Mouse (Mus musculus) Patski (cell line): ENCODE results near the gene Hspbap1. TPM values are rescaled to one million over a fixed set of nuclear protein-coding genes. Genes with fewer than 3 reads are reported as not detected.

ENCODE experiments used
- ATAC-seq: fragments of 100-300 bp; one replicate; pipeline ENCODE4 v1.8.0; 2021
- CTCF ChIA-PET: fragments of 350-600 bp; sonication (Branson Sonifier 250); formaldehyde crosslinking; loops from one replicate; lab custom pipeline; 2022; ENCODE audit warnings: inconsistent platforms; lab: Charles Lee
- POLR2A ChIA-PET: fragments of 350-600 bp; sonication (Branson Sonifier 250); formaldehyde crosslinking; loops from one replicate; lab custom pipeline; 2022; ENCODE audit warnings: antibody characterized with exemption, inconsistent platforms; lab: Charles Lee
- DNase-seq: peaks from one replicate; pipeline ENCODE4 v3.0.0-alpha.2; 2011; ENCODE audit warnings: low read depth, low spot score
- H3K27me3 ChIP-seq: fragments of 371-371 bp; one replicate; pipeline ENCODE4 v1.5.1; 2021
- CTCF ChIP-seq: fragments of 100-300 bp; IDR thresholded peaks from one replicate; pipeline ENCODE4 v1.5.1; 2021
- in situ Hi-C: fragments of 300-500 bp; cut with MboI; formaldehyde crosslinking; loops from 3 replicates; pipeline ENCODE4 v1.11.1; 2018; ENCODE audit warnings: low pct_unique_long_range_greater_than_20kb, mixed read lengths
- polyA plus RNA-seq: library from polyadenylated mRNA; unstranded; gene quantifications from one replicate; pipeline ENCODE4 v1.2.3, GENCODE M21; 2021

Hspbap1 gene
- polyA plus RNA-seq, 1 experiment from 2014 or later, result 14.2 TPM

DNA sequence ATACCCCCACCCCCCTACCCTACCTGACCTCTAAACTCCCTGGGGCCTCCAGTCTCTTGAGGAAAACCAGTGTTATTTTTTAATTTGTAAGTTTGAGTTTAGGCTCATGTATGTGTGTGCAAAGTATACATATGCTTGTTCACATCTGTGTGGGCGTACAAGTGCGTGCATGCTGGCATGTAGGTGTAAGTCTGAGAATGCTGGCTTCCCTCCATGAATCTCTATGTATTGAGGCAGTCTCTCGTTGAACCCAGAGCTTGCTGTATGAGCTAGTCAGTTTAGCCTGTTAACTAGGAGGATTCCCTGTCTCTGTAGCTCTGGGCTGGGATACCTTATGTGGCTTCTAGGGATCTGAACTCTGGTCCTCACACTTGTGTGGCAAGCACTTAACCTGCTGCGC lies 7.6 kb downstream of the Hspbap1 start:
- in situ Hi-C loops, result no loop called here
- no peak for ATAC-seq
- ChIA-PET CTCF (no interaction called here), POLR2A (no interaction called here)
- no peaks in the 10 kb centered on the region for H3K27me3 ChIP-seq
- TF ChIP-seq CTCF, result no peak
- DNase-seq, result no peak

DNA sequence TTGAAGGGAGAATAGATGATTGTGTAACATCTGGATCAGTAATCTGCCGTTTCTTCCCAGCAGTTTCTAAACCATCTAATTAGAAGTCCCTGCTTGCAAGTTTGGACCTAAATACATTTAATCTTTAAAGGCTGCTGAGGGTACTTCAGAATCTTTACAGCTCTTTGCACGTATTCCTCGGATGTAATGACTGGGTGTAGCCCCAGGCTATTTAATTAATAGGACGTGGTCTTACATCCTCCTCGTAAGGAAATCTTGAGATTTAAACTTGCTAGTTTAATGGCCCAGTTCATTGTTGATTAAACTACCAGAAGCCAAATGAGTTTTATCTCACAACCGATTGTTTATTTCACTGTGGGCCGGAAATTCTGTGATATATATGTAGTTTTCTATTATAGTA lies 9.5 kb downstream of the Hspbap1 start:
- ATAC-seq (no peak), DNase-seq (no peak)
- ChIA-PET POLR2A (interaction anchor here (0.7 kb wide), 1 partner anchor 65 kb away, joined by 4 read pairs; no protein-coding TSS in a partner anchor), CTCF (no interaction called here)
- in situ Hi-C loops, result no loop called here
- no peak for TF ChIP-seq CTCF
- no peaks in the 10 kb centered on the region for H3K27me3 ChIP-seq

DNA sequence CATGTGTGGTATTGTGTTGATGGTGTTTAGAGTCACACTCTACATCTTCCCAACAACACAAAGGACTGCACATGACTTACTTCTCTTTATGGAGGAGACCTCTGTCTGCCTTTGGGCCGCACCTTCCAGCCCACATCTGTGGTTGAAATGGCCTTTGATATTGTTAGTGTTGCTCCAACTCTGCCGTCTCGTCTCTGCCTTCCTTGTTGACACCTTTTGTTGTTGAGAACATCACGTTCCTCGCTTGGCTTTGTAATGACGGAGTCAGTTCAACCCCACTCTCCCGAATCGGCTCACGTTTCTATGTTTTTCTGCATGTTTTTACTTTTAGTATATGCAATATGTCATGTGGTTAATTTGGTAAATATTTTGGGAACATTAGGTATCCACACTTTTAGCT lies 10.9 kb downstream of the Hspbap1 start:
- DNase-seq, result no peak
- ATAC-seq, result no peak
- ChIA-PET CTCF (no interaction called here), POLR2A (no interaction called here)
- in situ Hi-C loops, result no loop called here
- no peaks in the 10 kb centered on the region for H3K27me3 ChIP-seq
- no peak for TF ChIP-seq CTCF

DNA sequence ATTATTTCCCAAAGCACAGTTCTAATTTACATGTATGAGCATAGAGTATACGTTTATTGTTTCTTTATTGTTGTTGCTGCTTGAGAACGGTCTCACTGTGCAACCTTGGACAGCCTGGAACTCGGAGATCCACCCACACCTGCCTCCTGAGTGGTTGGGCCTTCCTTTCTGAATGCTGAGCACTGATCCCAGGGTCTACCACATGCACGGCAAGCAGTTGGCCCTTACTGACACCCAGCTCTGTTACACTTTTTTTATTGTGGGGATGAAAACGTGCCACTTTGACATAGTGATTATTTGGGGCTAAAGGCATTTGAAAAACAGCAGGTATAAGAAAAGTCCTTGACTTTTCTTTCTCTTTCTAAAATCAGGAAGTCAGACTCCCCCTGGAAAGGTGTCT lies 11.5 kb downstream of the Hspbap1 start:
- ChIA-PET CTCF (no interaction called here), POLR2A (no interaction called here)
- in situ Hi-C loops, result no loop called here
- no peak for TF ChIP-seq CTCF
- no peak for DNase-seq
- no peaks in the 10 kb centered on the region for H3K27me3 ChIP-seq
- ATAC-seq, result no peak

DNA sequence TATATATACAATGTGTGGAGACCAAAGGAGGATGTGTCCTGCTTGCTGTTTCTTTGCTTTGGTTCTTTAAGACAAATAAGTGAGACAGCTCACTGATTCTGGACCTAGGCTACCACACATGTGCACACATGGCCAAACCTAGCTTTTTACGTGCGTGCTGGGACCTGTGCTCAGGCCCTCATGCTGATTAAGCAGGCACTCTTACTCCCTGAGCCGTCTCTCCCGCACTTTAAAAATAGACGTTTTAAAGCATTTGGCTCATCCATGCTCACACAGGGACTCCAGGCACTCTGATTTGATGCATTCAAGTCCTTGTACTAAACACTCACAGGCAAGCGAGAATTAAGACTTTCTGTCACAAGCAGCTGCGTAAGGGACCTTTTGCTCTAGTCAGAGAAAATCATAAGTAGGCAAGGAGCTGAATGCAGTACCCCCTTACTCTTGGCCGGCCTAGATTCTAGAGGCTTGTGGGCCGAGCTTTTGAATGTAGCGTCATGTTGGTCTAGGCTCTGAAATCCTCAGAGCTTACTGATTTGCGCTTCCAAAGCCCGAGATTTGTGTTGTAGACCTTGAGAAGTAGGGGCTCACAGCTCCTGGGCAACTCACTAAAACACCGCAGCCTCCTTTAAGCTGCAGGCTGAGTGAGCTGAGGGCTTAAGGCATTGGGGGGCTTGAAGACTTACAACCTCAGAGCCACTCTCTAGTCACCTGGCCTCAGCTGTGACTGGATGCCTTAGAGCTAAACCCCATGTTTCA lies 12.5 kb downstream of the Hspbap1 start:
- ChIA-PET POLR2A (interaction anchor here (1.3 kb wide), 1 partner anchor 9 kb away, joined by 3 read pairs; no protein-coding TSS in a partner anchor), CTCF (interaction anchor here (1.0 kb wide), 1 partner anchor 26 kb away, joined by 4 read pairs; no protein-coding TSS in a partner anchor)
- DNase-seq (no peak), ATAC-seq (no peak)
- in situ Hi-C loops, result no loop called here
- no peaks in the 10 kb centered on the region for H3K27me3 ChIP-seq
- no peak for TF ChIP-seq CTCF

DNA sequence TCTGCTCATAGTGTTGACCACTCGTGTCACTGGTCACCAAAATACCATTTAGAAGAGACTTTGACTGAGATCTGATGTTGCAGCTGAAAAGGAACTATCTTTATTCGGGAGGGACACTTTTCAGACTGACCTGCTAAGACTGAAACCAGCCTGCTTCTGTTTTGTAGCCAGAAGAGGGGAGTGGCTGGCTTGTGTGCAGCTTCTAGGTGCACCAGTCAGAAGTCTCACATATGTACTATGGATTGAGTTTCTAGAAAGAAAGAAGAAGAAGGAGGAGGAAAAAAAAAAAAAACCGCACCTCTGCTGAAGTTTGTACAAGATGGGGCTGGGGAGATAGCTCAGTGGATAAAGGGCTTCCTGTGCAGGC lies 13.0 kb downstream of the Hspbap1 start:
- in situ Hi-C loops, result no loop called here
- CTCF ChIA-PET, result interaction anchor here (1.0 kb wide), 1 partner anchor 25 kb away, joined by 4 read pairs; no protein-coding TSS in a partner anchor
- H3K27me3 ChIP-seq, result no peaks in the 10 kb centered on the region
- ATAC-seq, result no peak
- no peak for TF ChIP-seq CTCF
- no peak for DNase-seq
- POLR2A ChIA-PET, result interaction anchor here (1.3 kb wide), 1 partner anchor 9 kb away, joined by 3 read pairs; no protein-coding TSS in a partner anchor

DNA sequence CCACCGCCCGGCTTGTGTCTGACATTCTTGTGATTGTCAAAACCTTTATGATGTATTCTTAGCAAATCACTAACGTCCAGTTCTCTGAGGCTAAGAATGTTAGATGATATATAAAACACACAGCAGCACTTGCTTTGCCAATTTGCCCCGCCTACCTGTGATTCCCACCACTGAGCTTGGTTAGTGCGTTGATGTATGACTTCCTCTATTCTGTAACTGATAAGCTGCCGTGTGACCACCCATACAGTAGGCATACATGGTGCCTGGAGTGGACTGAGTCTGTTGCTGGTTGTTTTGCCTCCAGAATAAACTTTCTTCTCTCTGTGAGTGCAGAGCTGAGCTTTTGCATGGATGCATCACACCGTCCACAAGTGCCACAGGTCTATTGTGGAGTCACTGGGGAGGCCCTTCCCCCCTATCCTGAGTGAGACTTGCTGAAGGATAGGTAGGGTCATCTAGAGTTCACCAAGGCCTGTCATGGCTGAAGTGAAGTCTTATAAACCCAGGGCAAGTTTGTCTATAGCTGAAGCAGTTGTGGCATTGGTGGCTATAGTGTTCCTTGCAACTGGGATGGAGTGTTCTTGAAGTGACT lies 14.1 kb downstream of the Hspbap1 start:
- DNase-seq (no peak), ATAC-seq (no peak)
- H3K27me3 ChIP-seq, result no peaks in the 10 kb centered on the region
- ChIA-PET POLR2A (no interaction called here), CTCF (interaction anchor here (1.1 kb wide), 1 partner anchor 41 kb away, joined by 4 read pairs; no protein-coding TSS in a partner anchor)
- in situ Hi-C loops, result no loop called here
- no peak for TF ChIP-seq CTCF

DNA sequence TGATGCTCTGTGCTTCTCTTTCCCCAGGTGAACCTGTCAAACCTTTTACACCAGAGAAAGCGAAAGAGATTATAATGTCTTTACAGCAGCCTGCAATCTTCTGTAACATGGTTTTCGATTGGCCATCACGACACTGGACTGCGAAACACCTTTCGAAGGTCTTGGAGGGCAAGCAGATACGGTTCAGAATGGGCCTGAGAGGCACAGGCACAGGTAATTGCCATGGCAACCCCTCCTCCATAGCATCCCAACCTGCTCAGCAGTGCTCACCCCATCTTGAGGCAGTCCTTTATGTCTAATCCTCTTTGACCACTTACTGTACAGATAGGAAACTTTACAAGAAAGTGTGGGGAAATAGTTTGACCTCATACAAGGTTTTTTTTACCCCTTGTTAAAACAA lies 17.0 kb downstream of the Hspbap1 start:
- no peaks in the 10 kb centered on the region for H3K27me3 ChIP-seq
- in situ Hi-C loops, result no loop called here
- POLR2A ChIA-PET, result no interaction called here
- ATAC-seq, result no peak
- CTCF ChIA-PET, result no interaction called here
- no peak for TF ChIP-seq CTCF
- DNase-seq, result no peak

DNA sequence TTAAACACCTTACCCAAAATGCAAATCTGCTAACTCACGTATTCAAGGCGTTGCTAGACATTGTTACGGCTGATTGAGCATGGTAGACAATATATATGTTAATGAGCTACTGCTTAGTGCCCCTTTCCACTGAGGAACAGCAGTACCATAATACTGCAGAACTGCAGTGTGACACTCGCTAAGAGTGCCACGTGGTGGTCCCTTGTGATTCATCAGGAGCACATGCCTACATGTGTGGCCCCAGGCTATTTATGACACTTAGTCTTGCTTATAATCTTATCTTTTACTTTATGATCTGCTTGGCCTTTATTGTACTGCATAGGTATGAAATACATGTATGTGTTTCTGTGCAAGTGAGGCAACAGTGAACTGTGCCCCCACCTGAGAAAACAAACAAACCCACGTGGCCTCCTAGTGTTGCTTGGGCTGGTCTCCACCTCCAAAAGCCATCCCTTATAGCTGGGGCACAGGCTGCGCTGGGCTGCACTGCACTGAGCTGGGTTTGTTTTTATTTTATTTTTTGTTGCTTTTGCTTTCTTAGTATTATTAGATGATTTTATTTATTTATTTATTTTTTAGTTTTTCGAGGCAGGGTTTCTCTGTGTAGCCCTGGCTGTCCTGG lies 17.5 kb downstream of the Hspbap1 start:
- H3K27me3 ChIP-seq, result no peaks in the 10 kb centered on the region
- no peak for TF ChIP-seq CTCF
- no peak for ATAC-seq
- no peak for DNase-seq
- in situ Hi-C loops, result no loop called here
- CTCF ChIA-PET, result interaction anchor here (2.0 kb wide), 1 partner anchor 29 kb away, joined by 5 read pairs; no protein-coding TSS in a partner anchor
- POLR2A ChIA-PET, result no interaction called here

DNA sequence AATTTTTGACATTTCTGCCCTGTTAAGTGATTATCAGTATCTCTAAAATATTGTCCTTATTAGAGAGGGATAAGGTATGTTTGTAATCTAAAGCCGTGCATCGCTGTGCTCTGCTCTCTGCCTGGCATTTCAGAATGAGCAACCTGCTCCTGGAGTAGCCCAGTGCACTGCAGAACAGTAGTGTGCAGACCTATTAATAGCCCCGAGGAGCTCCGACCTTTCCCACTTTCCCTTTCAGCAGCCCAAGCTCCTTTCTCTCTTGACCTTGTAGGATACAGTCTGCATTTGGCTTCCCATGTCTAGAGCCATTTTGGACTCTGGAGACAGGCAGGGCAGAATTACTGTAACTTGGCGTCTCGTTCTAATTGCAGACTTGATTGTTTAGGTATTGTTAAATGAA lies 18.2 kb downstream of the Hspbap1 start:
- TF ChIP-seq CTCF, result no peak
- no peaks in the 10 kb centered on the region for H3K27me3 ChIP-seq
- DNase-seq (no peak), ATAC-seq (no peak)
- ChIA-PET POLR2A (no interaction called here), CTCF (interaction anchor here (2.0 kb wide), 1 partner anchor 29 kb away, joined by 5 read pairs; no protein-coding TSS in a partner anchor)
- in situ Hi-C loops, result no loop called here
